8 mouse cellular contexts compared by ENCODE assay signal in genomic region chr5:100240876-100241275, GRCm38 (mm10).
DNase-seq lines count a peak whose midpoint lies in the region; ATAC-seq and TF ChIP-seq lines count a peak whose summit lies in the region.

No protein-coding gene starts in this region.

- no peak overlapping the region for H3K4me2 ChIP-seq in hindbrain, embryonic 12.5 days (replicated peaks)
- no peak overlapping the region for H3K4me2 ChIP-seq in midbrain, postnatal 0 days (ENCODE audit: low read depth, low read length, poor library complexity, severe bottlenecking)

- no peak overlapping the region for H3K9ac ChIP-seq in hindbrain, embryonic 12.5 days
- no peak overlapping the region for H3K9ac ChIP-seq in midbrain, postnatal 0 days (replicated peaks; ENCODE audit: low read length, poor library complexity, severe bottlenecking)

- TF ChIP-seq CTCF in midbrain, postnatal 0 days (IDR thresholded peaks at IDR 0.05), result peak; percentile 72

- no peak overlapping the region for H3K4me3 ChIP-seq in hindbrain, embryonic 10.5 days
- H3K4me3 ChIP-seq in hindbrain, embryonic 12.5 days, result no peak overlapping the region
- H3K4me3 ChIP-seq in midbrain, postnatal 0 days (ENCODE audit: low read depth, low read length), result no peak overlapping the region

- peak; percentile 34 for DNase-seq in hindbrain, embryonic 10.5 days (ENCODE audit: low spot score)
- peak; percentile 38 for DNase-seq in urinary bladder, postnatal 25 days (ENCODE audit: low spot score)
- no peak for DNase-seq in urinary bladder, adult 2 months (ENCODE audit: low spot score)
- DNase-seq in cerebellum, adult 8-10 months, result peak; percentile 57
- DNase-seq in kidney, postnatal 14 days, result peak; percentile 53
- peak; percentile 40 for DNase-seq in midbrain, postnatal 0 days (ENCODE audit: low spot score)
- no peak for DNase-seq in ovary, adult 18-20 months (ENCODE audit: low spot score)

- 73% methylated on average over 6 of the region's 6 CpGs for WGBS in hindbrain, embryonic 10.5 days
- 66% methylated on average over 6 of the region's 6 CpGs for WGBS in hindbrain, embryonic 12.5 days
- WGBS in midbrain, postnatal 0 days, result 66% methylated on average over 6 of the region's 6 CpGs

- H3K36me3 ChIP-seq in hindbrain, embryonic 10.5 days, result no peaks in the 10 kb centered on the region
- no peaks in the 10 kb centered on the region for H3K36me3 ChIP-seq in hindbrain, embryonic 12.5 days
- H3K36me3 ChIP-seq in midbrain, postnatal 0 days (ENCODE audit: insufficient read depth, low read length), result no peaks in the 10 kb centered on the region

- no peaks in the 10 kb centered on the region for H3K27me3 ChIP-seq in hindbrain, embryonic 10.5 days (ENCODE audit: insufficient read depth, poor library complexity, severe bottlenecking)
- 0 out of 2 replicates have a peak, but pooled peaks cover 2% of the 10 kb centered on the region for H3K27me3 ChIP-seq in hindbrain, embryonic 12.5 days
- H3K27me3 ChIP-seq in midbrain, postnatal 0 days (ENCODE audit: insufficient read depth, low read length), result no peaks in the 10 kb centered on the region

- H3K4me1 ChIP-seq in hindbrain, embryonic 10.5 days (replicated peaks), result no peaks in the 10 kb centered on the region
- no peaks in the 10 kb centered on the region for H3K4me1 ChIP-seq in hindbrain, embryonic 12.5 days
- H3K4me1 ChIP-seq in midbrain, postnatal 0 days (ENCODE audit: insufficient read depth, low read length), result no peaks in the 10 kb centered on the region

- H3K9me3 ChIP-seq in hindbrain, embryonic 10.5 days, result no peaks in the 10 kb centered on the region
- no peaks in the 10 kb centered on the region for H3K9me3 ChIP-seq in hindbrain, embryonic 12.5 days (replicated peaks)
- H3K9me3 ChIP-seq in midbrain, postnatal 0 days (ENCODE audit: low read length), result no peaks in the 10 kb centered on the region

- no peak for ATAC-seq in hindbrain, embryonic 12.5 days (ENCODE audit: low FRiP score)
- ATAC-seq in midbrain, postnatal 0 days (ENCODE audit: low FRiP score), result no peak

- H3K27ac ChIP-seq in hindbrain, embryonic 10.5 days, result no peak overlapping the region
- no peak overlapping the region for H3K27ac ChIP-seq in hindbrain, embryonic 12.5 days
- no peak overlapping the region for H3K27ac ChIP-seq in midbrain, postnatal 0 days (ENCODE audit: low read depth, low read length)

Comparison
In these comparisons a context has a peak if more than half of its experiments do, and no peak if none do; other contexts are left out.
1. DNase-seq: peak in hindbrain, embryonic 10.5 days (single experiment), urinary bladder, postnatal 25 days (single experiment), cerebellum, adult 8-10 months (single experiment), kidney, postnatal 14 days (single experiment) and midbrain, postnatal 0 days (single experiment); none in urinary bladder, adult 2 months (single experiment) and ovary, adult 18-20 months (single experiment).